Mouse (Mus musculus) brain, embryonic 14.5 days (tissue): ENCODE results near the gene Col5a2.

ENCODE experiments used
- CTCF ChIP-seq: fragments of 200-500 bp; IDR thresholded peaks from 2 replicates; pipeline ENCODE4 v1.5.1; 2012; ENCODE audit warnings: inconsistent platforms, mild to moderate bottlenecking, moderate library complexity, borderline replicate concordance; ENCODE audit not compliant: insufficient read depth, insufficient read length; ENCODE audit errors: extremely low read depth
- POLR2A ChIP-seq: fragments of 200-500 bp; IDR thresholded peaks from 2 replicates; pipeline ENCODE4 v1.6.1; 2012; ENCODE audit warnings: mild to moderate bottlenecking, inconsistent platforms, borderline replicate concordance; ENCODE audit not compliant: poor library complexity, insufficient read depth, insufficient read length, severe bottlenecking; ENCODE audit errors: extremely low read depth

GRCm38 (mm10) chr1:45358020-45358419 is 145.1 kb downstream of the Col5a2 start:
- TF ChIP-seq CTCF (no peak), POLR2A (no peak)
